Mouse (Mus musculus) hindbrain, embryonic 15.5 days (tissue): Measurements from ENCODE around the gene Cdkal1. TPM values are rescaled to one million over a fixed set of nuclear protein-coding genes. Genes with fewer than 3 reads are reported as not detected.

Experiments
- polyA plus RNA-seq: library from polyadenylated mRNA; unstranded; fragments of >200 nt; fragmentation: Nextera tagmentation; extraction: Ambion mirVana; gene quantifications from 2 replicates; pipeline ENCODE4 v1.2.1, GENCODE M21; 2015

The Cdkal1 gene
- polyA plus RNA-seq, 1 experiment from 2014 or later = 20.2 TPM

Other genes starting within 250 kb of the Cdkal1 start
- gene E2f3, start 130.4 kb upstream of the Cdkal1 start, polyA plus RNA-seq = 5.4 and 5.5 TPM in 2 replicates